Mouse (Mus musculus): Measurements from ENCODE around the gene Defb48.

Gene Defb48

DNA sequence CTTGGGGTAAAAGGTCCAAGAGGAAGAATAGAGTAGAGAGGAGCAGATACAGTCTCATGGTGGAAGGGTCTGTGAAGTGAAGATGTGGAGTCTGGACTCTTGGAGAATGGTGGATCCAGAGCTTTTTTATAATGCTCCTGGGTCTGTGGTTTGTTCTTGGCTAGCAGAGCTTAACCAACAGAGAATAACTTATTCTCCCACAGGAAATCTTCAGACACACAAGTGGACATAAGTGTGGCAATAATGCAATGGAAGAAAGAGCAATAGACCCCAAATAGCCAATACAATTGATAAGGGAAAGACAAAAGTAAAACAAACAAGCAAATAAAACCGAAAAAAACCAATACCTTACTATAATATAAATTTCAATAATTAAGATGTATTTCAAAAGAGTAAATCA, at the start of gene Defb48:
Gene Defb48, minus strand, starts transcription at position 101 of the 400 bp plus-strand sequence.
- DNase-seq (ENCODE audit: low spot score) = no peak

DNA sequence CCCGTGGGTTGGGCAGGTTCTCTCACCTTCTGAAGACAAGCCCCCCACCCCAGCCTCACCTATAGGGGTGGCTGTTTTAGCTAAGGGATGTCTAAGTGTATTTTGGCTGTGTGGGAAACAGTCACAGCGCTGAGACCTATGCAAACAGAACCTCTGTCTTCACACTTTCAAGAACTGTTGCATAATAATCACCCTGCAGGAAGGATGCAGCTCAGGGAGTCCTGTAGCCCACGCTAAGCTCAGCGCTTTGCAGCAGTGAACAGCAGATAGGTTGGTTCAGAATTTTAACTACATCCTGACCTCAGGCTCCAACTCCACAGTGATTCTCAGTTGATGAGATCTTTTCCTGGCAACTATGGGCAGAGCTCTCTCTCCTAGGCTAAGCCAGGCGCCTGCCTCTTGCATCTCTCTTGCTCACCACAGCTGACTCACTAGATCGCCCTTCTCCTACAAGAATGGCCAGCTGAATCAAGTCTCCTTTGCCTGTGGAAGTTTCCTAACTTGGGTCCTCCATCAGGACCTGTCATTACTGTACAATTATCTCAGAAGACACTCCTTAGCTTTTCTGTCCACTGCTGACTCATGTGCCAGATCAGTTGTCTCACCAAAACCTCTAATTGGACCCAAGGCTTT, 36.3 kb upstream of the Defb48 start:
- DNase-seq (ENCODE audit: low spot score) = no peak

DNA sequence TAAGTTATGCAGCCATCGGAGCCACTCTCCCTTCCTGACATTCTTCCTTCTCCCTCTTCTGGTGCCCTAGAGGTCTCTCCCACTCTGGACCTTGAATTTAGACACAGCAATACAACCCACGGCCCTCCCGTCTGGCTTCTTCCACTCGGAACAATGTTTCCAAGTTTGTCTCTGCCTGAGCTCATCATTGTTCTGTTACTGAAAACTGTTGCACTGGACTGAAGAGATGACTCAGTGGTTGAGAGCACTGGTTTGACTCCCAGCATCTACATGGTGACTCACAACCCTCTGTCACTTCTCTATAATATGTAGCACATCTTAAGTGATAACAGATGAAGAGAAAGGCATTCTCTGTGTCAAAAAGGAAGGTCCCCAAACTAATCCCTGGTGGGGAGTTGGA, 30.4 kb upstream of the Defb48 start:
- no peak for DNase-seq (ENCODE audit: low spot score)

DNA sequence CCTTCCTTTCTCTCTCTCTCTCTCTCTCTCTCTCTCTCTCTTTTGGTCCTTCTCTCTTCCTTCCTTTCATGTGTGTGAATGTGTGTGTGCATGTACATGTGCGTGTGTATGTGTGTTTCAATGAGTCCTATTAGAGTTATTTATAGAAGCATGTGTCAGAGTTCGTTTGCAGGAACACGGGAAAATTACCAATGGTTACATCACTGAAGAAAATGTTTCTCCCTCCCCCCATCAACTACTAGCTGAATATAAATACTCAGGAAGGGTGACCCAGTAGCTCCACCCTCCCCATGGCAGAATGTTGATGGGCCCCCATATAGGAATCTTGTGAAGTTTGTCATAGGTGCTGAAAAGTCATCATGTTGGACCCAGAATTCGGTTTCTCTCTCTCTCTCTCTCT, 28.8 kb upstream of the Defb48 start:
- DNase-seq (ENCODE audit: low spot score) = no peak

DNA sequence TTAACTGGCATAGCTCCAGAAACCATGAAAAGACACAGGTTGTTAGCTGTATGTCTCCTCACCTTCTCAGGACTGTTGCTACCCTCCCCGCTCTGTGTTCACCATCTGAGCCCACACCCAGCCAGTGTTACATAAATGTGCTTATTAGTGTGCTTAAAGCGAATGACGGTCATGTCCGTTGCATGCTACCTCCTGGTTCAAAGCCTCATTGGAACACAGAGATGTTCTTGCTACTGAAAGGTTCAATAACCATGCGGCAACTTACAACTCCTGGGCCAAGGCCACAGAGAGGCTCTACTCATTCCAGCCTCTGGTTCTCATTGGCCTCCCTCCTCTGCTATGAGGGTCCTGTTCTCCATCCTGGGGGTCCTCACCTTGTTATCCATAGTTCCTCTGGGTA, 27.2 kb upstream of the Defb48 start, which contains the start of gene Defb43:
Gene Defb43, plus strand, starts transcription at position 301 of the 400 bp plus-strand sequence.
- DNase-seq (ENCODE audit: low spot score) = no peak

DNA sequence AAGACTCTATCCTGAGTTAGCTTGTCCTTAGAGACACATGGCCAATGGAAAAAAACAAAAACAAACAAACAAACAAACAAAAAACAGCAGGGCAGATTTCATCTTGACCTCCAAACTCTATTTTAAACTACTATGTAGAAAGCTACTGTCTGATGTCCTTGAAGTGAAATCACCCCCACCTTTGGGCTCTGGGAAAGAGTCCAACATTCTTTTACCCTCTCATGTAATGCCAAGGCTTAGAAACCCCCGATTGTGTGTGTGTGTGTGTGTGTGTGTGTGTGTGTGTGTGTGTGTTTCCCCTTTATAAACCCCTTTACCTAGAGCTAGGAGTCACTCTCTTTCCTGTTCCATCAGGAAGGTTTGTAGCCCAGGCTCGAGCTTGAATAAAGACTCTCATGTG, 18.3 kb upstream of the Defb48 start:
- no peak for DNase-seq (ENCODE audit: low spot score)

DNA sequence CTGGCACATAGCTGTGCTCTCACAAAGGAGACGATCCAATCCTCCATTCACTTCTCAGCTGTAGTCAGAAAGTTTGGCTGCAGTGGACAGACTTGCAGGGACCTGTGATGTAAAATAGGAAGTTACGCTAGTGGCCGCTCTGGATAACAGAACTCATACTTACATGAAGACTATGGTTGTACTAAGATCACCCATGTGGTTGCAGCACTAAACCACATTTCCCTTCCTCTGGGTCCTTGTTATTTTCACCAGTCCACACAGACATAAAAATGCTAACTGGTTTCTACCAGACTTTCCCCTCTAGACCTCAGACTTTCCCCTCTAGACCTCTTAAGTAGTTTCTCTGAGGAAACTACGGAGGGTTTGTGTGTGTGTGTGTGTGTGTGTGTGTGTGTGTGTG, 14.7 kb upstream of the Defb48 start:
- DNase-seq (ENCODE audit: low spot score) = no peak

DNA sequence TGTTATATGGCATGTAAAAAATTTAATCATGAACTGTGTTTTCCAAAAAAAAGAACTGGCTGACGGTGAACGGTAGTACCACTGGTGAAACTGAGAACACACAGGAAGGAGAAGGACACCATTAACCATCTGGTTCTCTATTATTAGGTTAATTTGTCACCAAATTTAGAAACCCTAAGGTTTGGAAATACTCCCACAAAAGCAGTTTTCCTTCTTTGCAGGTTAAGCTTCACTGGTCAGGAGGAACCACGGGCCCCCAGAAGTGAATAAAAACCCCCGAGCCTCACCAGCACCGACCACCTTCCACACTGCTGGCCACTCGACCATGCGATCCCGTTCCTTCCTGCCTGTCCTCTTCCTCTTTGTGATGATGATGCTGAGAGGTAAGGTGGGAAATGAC, 13.5 kb upstream of the Defb48 start, which contains the start of gene Defb47:
Gene Defb47, plus strand, starts transcription at position 301 of the 400 bp plus-strand sequence.
- no peak for DNase-seq (ENCODE audit: low spot score)

DNA sequence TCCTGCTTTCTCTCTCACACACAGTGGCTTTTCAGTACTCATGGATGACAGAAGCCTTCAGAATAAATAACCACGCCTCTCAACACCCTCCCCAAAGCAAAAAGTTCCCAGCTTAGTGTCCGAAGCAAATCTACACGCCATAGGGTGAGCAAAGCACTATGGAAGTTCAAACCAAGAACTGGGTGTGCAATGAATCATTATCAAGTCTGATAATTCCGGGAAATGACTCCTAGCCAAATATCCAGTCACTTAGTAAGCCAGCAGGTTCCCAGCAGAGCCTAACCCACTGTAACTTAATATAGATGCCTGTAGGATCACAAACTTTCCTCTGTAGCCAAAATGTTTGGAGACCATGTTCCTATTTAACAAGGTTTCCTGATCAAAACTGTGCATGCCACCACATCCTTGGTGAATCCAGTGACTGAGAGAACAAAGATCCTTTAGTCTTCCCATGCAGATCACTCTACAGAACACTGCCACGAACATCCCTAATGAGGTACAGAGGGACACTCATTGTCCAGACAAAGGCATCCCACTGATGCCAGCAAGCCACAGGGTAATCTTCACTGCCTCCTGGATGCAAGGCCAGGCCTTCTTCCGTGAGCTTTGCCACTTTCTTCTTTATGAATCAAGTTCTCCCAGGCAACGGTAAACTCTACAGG, 7.7 kb upstream of the Defb48 start:
- no peak for DNase-seq (ENCODE audit: low spot score)

DNA sequence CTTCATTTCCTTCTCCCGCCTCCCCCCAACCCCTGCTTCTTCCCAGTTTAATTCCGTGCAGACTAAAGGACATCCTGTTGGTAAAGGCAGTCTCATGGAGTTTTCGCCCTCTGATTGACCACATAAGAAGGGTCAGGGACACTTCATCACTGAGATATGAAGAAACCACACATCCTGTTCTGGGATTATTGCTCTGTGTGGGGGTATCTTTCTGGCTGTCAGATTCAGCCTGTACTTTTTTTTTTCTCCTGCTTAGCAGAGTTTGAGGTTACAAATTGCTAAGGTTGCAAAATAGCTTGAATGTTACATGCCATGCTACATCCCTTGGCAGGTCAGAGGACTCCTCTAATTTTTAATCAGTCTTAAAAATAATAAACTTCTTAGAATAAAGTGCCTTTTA, 7.0 kb upstream of the Defb48 start:
- no peak for DNase-seq (ENCODE audit: low spot score)

DNA sequence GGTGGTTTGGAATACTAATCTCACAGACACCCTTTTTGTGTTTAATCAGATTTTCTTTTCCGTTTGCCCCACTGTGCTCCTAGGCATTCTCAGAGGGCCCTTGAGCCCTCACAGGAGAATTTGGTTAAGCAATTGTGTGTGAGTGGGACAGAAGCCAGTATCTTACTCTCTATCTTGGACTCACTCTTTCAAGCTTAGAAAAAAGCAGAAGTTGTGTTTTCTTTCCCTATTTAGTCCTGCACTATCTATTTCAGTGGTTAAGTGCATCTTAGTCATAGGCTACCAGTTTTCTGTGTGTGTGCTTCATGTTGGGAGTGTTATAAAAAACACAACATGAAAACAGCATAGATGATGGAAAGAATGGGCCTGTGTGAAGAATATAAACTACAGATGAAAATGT, 4.5 kb downstream of the Defb48 start:
- no peak for DNase-seq (ENCODE audit: low spot score)

DNA sequence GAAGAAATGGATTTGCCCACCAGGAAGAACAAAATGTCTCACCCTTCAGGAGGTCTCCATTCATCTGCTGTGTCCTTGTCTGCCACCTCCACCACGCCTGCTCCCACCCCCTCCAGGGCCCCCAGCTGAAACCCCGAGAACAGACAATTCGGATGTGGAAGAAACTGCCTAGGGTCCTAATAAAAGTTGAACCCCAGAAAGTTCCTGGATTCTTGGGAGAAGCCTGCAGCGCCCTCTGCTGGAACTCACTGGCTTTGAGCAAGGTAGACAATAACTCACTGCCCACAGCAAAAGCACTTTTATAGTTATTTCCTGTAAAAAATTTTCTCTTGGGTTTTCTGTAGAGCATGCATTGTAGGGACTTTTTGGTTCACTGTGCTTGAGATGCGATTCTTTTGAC, 9.3 kb downstream of the Defb48 start:
- peak; percentile 70 for DNase-seq (ENCODE audit: low spot score)

DNA sequence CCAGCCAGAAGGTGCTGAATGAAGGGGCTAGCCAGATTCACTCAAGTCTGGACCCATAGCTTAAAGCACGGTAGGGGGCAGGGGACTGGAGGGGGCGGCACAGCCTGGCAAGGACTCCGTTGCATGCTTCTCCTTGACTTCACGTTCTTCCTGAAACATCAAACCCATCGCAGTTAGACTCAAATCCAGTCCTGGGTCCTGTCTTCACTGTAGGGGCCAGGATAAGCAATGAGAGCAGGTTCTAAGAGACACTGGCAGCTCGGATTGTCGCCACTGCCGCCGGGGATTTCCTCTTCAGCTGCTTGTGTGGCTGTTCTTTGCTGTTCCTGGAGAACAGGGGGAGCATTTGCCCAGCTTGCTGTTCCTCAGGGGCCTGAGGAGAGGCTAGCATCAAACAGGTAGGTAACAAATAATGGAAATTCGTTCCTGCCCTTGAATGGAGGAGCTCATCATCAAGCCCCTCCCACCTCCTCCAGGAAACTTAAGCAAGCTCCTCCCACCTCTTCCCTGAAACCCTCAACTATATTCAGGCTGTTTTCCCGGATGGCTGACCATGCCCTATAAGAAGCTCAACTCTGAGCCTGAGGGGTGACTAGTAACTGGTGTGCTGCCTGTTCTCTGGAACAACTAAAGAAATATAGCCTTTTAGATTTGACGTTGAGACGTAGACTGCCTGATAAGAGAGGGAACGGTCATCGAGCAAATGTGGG, 18.3 kb downstream of the Defb48 start:
- DNase-seq (ENCODE audit: low spot score) = no peak

DNA sequence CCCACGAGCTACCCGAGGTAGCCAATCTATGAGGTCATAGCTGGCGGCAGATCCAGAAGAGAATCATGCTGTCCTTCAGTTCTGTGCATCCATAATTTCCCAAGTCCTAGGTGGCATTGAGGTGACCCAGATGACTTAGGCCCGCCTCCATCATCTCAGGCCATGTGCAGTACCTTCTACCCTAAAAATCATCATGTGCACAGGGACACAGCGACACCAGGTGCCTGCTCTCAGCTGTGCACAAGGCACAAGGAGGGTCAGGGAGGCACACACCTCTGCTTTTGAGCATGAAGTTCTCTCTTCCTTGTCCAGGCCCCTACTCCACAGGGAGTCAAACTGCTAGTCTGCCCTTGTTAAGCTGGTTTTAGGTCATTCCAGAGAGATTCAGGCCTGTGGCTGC, 19.0 kb downstream of the Defb48 start:
- DNase-seq (ENCODE audit: low spot score) = no peak

DNA sequence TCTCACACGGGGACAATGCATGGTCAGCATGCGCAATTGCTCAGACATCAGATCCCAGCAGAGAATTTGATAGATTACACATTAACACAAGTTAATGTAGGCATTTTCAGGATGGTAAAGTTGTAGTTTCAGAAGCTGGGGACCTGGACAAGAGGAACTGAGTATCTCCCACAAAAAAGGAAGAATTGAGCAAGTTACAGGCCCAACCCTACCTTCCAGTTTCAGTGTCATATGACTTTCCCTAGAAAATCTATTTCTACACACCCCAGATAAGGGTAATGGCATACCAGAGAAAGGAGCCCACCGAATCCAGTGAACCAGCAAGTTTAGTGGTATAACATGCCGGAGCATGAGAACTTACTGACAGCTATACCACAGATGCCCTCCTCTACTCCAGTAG, 20.7 kb downstream of the Defb48 start:
- no peak for DNase-seq (ENCODE audit: low spot score)

DNA sequence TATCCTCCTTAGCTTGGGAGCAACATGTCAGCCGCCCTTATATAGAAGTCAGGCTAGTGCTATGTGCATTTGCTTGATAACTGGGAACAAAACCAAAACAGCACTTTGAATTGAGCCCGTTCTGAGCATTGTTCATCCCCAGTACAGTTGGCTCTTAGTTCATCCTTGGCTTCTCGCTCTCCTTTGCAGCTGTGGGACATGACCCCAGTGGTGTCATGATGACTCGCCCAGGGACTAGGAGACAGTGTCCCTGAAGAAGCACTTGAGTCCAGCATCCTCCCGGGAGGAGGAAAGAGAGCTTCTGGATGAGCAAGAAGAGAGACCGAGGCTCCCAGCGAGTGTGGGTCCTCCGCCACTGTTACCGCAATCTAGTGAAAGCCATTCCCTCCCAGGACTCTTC, 28.2 kb downstream of the Defb48 start:
- no peak for DNase-seq (ENCODE audit: low spot score)

DNA sequence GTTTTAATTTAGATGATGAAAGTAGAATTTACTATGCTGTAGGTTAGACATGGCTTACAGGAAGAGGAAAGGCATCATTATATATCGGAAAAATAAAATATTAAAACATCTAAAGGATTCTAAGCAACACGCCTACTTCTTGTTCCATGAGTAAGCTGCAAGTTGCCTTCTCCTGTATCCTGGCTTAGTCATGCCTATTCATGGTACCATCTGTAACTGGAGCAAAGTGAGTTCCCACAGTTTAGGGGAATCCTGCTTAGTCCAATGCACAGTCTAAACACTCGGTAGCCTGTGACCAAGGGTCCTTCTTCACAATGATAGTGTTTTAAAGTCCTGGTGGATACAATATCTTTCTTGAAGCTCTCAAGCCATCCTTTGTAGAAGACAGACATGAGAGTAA, 37.5 kb downstream of the Defb48 start:
- no peak for DNase-seq (ENCODE audit: low spot score)

DNA sequence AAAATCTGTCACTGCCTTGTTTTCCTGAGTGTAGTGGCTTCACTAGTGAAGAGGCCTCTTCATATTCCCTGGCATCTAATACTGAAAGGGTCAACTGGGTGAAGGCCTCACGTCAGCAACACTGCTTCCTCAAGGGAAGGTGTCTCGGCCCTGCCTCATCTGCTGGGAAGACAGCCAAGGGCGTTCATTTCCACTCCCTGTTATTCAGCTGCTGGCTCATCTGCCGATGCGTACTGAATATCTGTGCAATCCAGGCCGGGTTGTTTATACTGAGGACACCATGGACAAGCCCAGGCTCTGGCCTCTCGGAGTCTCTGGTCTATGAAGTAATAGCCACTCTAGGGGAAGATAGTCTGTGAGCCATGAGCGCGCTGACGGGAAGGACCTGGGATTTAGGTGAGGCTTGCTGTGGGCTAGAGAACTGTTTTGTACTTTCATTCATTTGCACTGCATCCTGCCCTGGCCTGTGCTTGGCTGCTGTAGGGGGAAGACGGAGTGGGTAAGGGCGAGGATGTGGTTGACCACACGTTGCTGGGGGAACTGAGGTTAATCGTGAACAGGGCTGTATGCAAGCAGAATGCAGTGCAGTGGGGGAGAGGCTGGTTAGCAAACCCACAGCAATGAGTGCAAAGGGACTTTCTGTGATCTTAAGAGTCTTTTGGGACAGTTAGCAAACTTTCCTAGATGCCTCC, 43.8 kb downstream of the Defb48 start:
- peak; percentile 60 for DNase-seq (ENCODE audit: low spot score)

DNA sequence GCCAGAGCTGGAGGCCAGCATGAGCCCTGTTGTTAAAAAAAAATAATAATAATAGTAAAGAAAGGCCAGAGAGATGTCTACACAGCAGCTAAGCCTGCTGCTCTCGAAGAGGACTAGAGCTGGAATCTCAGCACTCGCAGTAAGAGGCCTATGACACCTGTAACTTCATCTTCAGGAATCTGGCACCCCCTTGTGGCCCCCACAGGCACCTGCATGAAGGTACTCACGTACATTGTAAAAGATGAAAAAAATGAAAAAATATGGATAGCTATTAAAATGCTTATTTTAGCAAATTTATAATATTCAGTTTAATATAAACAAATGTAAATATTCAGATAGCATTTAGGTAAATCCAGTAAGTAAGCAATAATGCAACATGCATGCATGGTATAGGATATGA, 44.9 kb downstream of the Defb48 start:
- no peak for DNase-seq (ENCODE audit: low spot score)

DNA sequence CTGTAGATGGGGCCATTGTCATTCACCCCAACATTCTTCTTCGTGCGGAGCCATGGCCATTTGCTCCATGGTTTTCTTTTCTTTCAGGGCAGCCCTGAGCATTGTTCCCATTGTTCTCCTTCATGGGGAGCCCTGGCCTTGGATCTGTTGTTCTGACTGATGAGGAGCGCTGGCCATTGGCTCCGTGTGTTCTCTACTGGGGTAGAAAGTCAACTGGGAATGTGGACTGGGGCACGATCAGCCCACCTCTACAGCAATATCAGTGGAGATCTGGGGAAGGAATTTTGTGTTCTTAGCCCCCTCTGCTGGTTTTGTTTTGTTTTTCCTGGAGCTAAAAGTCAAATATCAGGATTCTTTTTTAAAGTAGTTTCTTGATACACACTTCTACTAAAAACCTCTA, 46.6 kb downstream of the Defb48 start:
- no peak for DNase-seq (ENCODE audit: low spot score)

DNA sequence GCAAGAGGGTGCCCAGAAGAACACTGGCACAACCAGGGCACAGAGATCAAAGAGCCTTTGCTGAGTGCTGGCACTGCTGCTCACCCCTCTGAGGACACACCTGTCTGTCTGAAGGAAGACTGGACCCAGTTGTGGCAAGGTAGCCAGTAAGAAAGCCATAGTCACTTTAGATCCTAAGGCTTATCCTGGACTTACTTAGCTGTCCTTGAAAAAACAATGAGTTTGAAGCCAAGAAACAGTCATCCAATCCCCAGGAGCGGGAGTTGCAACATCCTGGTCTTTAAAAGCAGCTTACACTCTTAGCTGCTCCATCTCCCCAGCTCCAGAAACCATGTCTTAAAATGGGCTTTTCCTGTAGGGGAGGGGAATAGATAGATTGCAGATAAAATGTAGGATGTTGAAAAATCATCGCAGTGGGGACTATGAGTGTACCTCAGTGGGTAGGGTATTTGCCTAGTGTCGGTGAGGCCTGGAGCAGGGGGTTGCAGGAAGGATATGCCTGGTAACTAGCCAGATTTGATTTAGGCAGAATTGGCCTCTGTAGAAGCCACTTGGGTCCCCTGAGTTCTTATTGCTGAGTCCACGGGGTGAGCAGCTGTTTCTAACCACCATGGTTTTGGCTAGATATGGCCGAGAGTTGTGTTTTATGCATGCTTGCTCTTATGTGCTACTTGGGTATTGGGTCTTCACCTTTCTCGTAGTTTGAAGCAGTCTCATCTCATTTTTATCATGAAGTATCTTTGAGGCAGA, 47.5 kb downstream of the Defb48 start:
- no peak for DNase-seq (ENCODE audit: low spot score)

DNA sequence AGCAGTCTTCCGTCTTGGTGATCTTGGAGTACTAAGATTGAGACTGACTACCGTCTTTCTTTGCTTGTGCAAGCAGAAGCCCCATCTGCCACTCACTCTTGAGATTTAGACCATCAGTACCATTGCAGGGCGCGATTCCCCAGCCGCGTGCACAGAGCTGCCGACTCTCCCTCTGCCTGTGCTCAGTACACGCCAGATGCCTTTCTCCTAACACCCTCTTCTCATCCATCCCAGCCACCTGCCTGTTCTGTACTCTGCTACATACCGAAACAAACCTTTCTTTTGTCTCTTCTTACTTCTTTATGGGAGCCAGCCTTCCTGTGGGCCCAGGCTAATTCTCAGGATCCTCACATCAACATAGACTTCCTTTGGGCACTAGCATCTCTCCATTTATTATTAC, 48.9 kb downstream of the Defb48 start:
- DNase-seq (ENCODE audit: low spot score) = no peak
